Mouse (Mus musculus): ENCODE results near the gene Sptlc2. TPM values are rescaled to one million over a fixed set of nuclear protein-coding genes. Genes with fewer than 3 reads are reported as not detected.

Sptlc2 gene
- polyA plus RNA-seq, 1 experiment from 2014 or later, result 73.6 TPM

DNA sequence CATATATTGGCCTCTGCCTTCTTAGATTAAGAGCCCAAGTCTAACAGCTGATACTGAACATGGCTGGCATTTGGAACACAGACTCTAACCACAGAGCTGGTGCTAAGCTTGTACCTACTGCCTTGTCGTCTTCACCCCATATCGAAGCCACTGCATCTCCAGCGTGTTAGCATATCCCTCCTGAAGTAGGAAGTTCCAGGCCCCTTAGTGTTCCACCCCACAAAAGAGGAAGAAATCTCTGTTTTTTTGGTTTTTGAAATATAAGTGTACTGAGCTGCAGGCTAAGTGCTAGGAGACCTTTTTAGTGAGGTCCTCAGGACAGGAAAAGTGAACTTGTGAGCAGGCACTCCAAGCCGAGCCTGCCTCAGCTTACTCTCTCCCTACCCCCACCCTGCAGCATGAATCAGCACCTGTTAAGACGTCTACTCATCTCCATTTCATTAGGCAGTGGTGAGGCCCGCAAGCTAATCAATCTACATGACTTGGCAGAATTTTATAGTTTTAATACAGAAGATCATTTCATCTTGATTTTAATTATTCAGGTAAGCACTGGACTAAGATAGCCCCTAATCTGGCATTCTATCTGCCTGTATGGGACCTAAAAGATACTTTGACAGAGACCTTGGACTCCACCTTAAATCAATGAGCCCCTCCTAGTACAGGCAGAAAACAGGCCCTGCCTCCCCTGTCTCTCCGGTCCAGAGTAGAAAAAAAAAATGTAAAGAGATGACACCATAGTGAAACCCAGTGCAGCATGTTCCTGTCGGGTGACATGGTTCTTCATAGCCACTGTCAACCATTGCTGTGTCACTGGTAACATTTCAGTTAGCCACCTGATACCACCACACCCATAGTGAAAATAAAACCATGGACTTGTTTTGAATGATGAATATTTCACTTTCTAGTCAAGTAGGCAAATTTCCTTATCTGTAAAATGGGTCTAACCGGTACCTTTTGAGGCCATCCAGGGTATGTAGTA lies 113.0 kb downstream of the Sptlc2 start:
- peaks cover 61% of the 10 kb centered on the region for H3K36me3 ChIP-seq
- no peaks in the 10 kb centered on the region for H3K9me3 ChIP-seq (replicated peaks)
- 0 out of 2 replicates have a peak, but pooled peaks cover 4% of the 10 kb centered on the region for H3K4me1 ChIP-seq
- H3K4me3 ChIP-seq (replicated peaks), result no peak overlapping the region
- H3K4me2 ChIP-seq (replicated peaks), result no peak overlapping the region
- 88% methylated on average over 9 of the region's 9 CpGs for WGBS
- ATAC-seq (ENCODE audit: insufficient number of reproducible peaks, low FRiP score, low TSS enrichment, low read depth), result no peak
- no peaks in the 10 kb centered on the region for H3K27me3 ChIP-seq
- no peak overlapping the region for H3K27ac ChIP-seq (replicated peaks)
- no peak overlapping the region for H3K9ac ChIP-seq

DNA sequence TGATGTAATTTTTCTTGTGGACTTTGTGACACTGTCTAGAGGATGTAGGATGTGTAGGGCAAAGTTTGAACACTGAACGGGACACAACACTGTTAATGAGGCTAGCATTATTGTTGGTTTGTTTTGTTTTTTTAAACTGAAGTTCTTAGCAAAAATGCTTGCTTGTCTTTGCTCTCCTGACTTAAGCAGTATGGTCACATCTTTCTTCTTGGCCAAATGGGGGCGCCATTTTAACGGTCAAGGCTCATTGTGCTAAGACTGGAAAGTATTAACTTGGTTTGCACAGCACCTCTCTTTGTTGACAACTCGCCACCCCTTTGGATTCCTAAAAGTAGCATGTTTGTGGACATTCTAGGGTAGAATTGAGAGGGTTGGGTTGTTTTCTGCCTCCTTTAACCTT lies 120.5 kb downstream of the Sptlc2 start:
- WGBS, result 24% methylated on average over 4 of the region's 4 CpGs

DNA sequence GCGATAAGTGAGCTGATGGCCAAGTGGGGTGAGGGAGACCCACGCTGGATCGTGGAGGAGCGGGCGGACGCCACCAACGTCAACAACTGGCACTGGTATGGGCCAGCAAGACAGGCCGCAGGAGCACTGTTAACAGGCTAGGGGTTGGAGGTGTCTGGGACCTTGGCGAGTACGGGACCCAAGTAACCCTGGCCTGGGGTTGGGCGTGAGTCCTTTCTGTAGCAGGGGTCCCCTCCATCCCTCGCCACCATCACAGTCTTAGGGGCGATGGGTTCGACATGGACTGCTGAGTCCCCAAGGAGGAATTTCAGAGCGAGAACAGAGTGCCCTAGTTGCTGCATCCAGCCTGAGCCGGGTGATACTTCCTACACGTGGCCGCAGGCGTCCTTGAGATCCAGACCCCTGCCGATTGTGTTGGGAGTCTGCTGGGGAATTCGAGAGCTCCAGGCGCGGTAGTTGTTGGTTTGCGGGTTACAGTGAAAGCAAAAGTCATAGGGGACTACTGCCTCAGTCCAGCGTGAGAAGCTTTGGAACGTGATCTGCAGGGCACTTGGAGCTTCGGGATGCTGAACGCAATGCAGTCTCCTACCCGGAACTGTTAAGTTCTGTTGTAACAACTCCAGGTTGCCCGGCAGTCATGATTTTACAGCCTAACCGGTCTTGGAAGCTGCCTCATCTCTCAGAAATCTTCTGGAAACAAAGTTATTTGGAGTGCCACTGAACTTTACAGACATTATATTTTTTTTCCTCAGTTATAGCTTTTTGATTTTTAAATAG lies 121.1 kb downstream of the Sptlc2 start:
- no peaks in the 10 kb centered on the region for H3K9me3 ChIP-seq (replicated peaks)
- H3K27ac ChIP-seq (replicated peaks), result peak overlapping the region; percentile 91
- no peaks in the 10 kb centered on the region for H3K27me3 ChIP-seq
- H3K36me3 ChIP-seq, result peaks cover 49% of the 10 kb centered on the region
- peak overlapping the region; percentile 84 for H3K9ac ChIP-seq
- peak overlapping the region; percentile 80 for H3K4me3 ChIP-seq (replicated peaks)
- peak; percentile 63 for ATAC-seq (ENCODE audit: insufficient number of reproducible peaks, low FRiP score, low TSS enrichment, low read depth)
- H3K4me2 ChIP-seq (replicated peaks), result peak overlapping the region; percentile 82
- peaks cover 14% of the 10 kb centered on the region for H3K4me1 ChIP-seq
- under 1% methylated on average over 31 of the region's 31 CpGs for WGBS

More for the DNA sequence above, 120.5 kb downstream of the Sptlc2 start:
- H3K9me3 ChIP-seq (replicated peaks), result no peaks in the 10 kb centered on the region
- no peaks in the 10 kb centered on the region for H3K27me3 ChIP-seq
- H3K36me3 ChIP-seq, result peaks cover 51% of the 10 kb centered on the region
- ATAC-seq (ENCODE audit: insufficient number of reproducible peaks, low FRiP score, low TSS enrichment, low read depth), result no peak
- H3K9ac ChIP-seq, result 0 out of 2 replicates have a peak overlapping the region, but pooled peaks have one; percentile 23
- H3K27ac ChIP-seq (replicated peaks), result no peak overlapping the region
- H3K4me3 ChIP-seq (replicated peaks), result peak overlapping the region; percentile 80
- peak overlapping the region; percentile 82 for H3K4me2 ChIP-seq (replicated peaks)
- H3K4me1 ChIP-seq, result peaks cover 14% of the 10 kb centered on the region

- 0% methylated on average over 31 of the region's 31 CpGs for WGBS
- peak within 1 kb of the TSS; percentile 80 for H3K4me3 ChIP-seq (replicated peaks)
- H3K9ac ChIP-seq, result peak within 1 kb of the TSS; percentile 84
- peaks cover 49% of the 10 kb centered on the region for H3K36me3 ChIP-seq
- no peaks in the 10 kb centered on the region for H3K27me3 ChIP-seq
- H3K27ac ChIP-seq (replicated peaks), result peak within 1 kb of the TSS; percentile 91
- ATAC-seq (ENCODE audit: insufficient number of reproducible peaks, low FRiP score, low TSS enrichment, low read depth), result peak; percentile 97
- H3K4me1 ChIP-seq, result peaks cover 14% of the 10 kb centered on the region
- H3K4me2 ChIP-seq (replicated peaks), result peak within 1 kb of the TSS; percentile 82
- H3K9me3 ChIP-seq (replicated peaks), result no peaks in the 10 kb centered on the region
Measured at GRCm38 (mm10) chr12:87266108-87266826, 121.9 kb downstream of the Sptlc2 start, which contains the start of the genes Vipas39 and Ahsa1. Gene Vipas39, minus strand, starts transcription at chr12:87266256. Gene Ahsa1, plus strand, starts transcription at chr12:87266479.

- H3K9ac ChIP-seq, result peak overlapping the region; percentile 84
- H3K4me2 ChIP-seq (replicated peaks), result peak overlapping the region; percentile 82
- no peak for ATAC-seq (ENCODE audit: insufficient number of reproducible peaks, low FRiP score, low TSS enrichment, low read depth)
- H3K9me3 ChIP-seq (replicated peaks), result no peaks in the 10 kb centered on the region
- WGBS, result 17% methylated on average over 11 of the region's 11 CpGs
- H3K36me3 ChIP-seq, result peaks cover 49% of the 10 kb centered on the region
- H3K4me1 ChIP-seq, result peaks cover 14% of the 10 kb centered on the region
- H3K4me3 ChIP-seq (replicated peaks), result peak overlapping the region; percentile 80
- peak overlapping the region; percentile 91 for H3K27ac ChIP-seq (replicated peaks)
- no peaks in the 10 kb centered on the region for H3K27me3 ChIP-seq
Measured at GRCm38 (mm10) chr12:87265444-87265843, 122.7 kb downstream of the Sptlc2 start.

DNA sequence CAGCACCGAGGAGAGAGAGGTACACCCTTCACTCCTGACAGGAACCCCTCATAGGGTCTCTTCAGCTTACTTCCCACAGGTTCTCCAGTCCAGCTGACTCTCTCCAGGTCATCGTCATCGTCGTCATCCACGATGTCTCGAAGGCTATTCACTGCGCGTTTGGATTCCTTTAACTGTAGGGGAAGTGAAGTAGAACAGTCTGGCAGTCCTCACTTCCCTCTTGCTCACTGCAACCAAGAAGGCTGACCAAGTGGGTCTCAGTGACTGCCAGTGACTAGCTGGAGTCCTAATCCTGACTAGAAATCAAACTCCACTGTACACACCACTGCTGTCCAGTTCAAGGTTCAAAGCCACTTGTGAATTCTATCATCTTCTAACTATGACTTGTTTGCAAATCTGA lies 127.6 kb downstream of the Sptlc2 start:
- H3K4me2 ChIP-seq (replicated peaks), result no peak overlapping the region
- H3K36me3 ChIP-seq, result peaks cover 65% of the 10 kb centered on the region
- WGBS, result 95% methylated on average over 8 of the region's 8 CpGs
- no peak overlapping the region for H3K4me3 ChIP-seq (replicated peaks)
- H3K9ac ChIP-seq, result no peak overlapping the region
- no peaks in the 10 kb centered on the region for H3K9me3 ChIP-seq (replicated peaks)
- no peak overlapping the region for H3K27ac ChIP-seq (replicated peaks)
- ATAC-seq (ENCODE audit: insufficient number of reproducible peaks, low FRiP score, low TSS enrichment, low read depth), result no peak
- no peaks in the 10 kb centered on the region for H3K27me3 ChIP-seq
- H3K4me1 ChIP-seq, result peaks cover 5% of the 10 kb centered on the region; the same call in 1 of the 2 replicates

DNA sequence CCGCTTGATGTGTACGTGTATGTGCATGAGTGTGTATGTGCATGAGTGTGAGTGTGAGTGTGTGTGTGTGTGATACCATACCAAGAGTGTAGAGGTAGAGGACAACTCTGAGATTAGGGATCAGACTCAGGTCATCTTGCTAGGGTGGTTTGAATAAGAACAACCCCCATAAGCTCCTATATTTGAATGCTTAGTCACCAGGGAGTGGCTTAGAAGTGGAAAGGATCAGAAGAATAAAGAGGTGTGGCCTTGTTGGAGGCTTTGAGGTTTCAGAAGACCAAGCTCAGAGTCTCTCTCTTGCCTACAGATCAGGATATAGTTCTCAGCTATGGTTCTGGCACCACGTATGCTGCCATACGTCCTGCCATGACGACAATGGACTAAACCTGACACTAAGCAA lies 131.5 kb downstream of the Sptlc2 start:
- Histone ChIP-seq H3K27ac (replicated peaks) (no peak overlapping the region), H3K4me2 (replicated peaks) (no peak overlapping the region), H3K27me3 (no peaks in the 10 kb centered on the region), H3K4me3 (replicated peaks) (no peak overlapping the region), H3K9ac (no peak overlapping the region), H3K36me3 (peaks cover 80% of the 10 kb centered on the region), H3K9me3 (replicated peaks) (no peaks in the 10 kb centered on the region), H3K4me1 (no peaks in the 10 kb centered on the region)
- ATAC-seq (ENCODE audit: insufficient number of reproducible peaks, low FRiP score, low TSS enrichment, low read depth), result no peak
- WGBS, result 91% methylated on average over 5 of the region's 5 CpGs

Small RNA genes within 50 kb of the gene (microRNA-seq; reads per million reads assigned to microRNA genes)
- not detected for gene Gm47293 (ENCODE audit: borderline number of aligned reads)
- gene Mir3068 (ENCODE audit: borderline number of aligned reads), result 23.1 reads per million, percentile 38 among the genes with 10 or more reads in this experiment

Other genes starting within 250 kb of the Sptlc2 start
- 31.4 and 38.1 TPM in 2 replicates for gene Gstz1, start 241.2 kb downstream of the Sptlc2 start, polyA plus RNA-seq (2015; fragmentation: Nextera tagmentation; extraction: Ambion mirVana)
- gene Pomt2, start 240.4 kb downstream of the Sptlc2 start, polyA plus RNA-seq (2015; fragmentation: Nextera tagmentation; extraction: Ambion mirVana), result 14.5 and 15.5 TPM in 2 replicates
- 0.95 and 1.8 TPM in 2 replicates for gene Samd15, start 188.6 kb downstream of the Sptlc2 start, polyA plus RNA-seq (2015; fragmentation: Nextera tagmentation; extraction: Ambion mirVana)
- gene Tmed8, start 187.9 kb downstream of the Sptlc2 start, polyA plus RNA-seq (2015; fragmentation: Nextera tagmentation; extraction: Ambion mirVana), result 2.2 and 2.4 TPM in 2 replicates
- gene Noxred1, start 149.6 kb downstream of the Sptlc2 start, polyA plus RNA-seq (2015; fragmentation: Nextera tagmentation; extraction: Ambion mirVana), result 0.49 and 0.74 TPM in 2 replicates
- 41.1 and 44.2 TPM in 2 replicates for gene Vipas39, start 122.1 kb downstream of the Sptlc2 start, polyA plus RNA-seq (2015; fragmentation: Nextera tagmentation; extraction: Ambion mirVana)
- gene Ahsa1, start 121.9 kb downstream of the Sptlc2 start, polyA plus RNA-seq (2015; fragmentation: Nextera tagmentation; extraction: Ambion mirVana), result 220 and 223 TPM in 2 replicates
- 1.5 TPM in 2 replicates for gene Ism2, start 88.7 kb downstream of the Sptlc2 start, polyA plus RNA-seq (2015; fragmentation: Nextera tagmentation; extraction: Ambion mirVana)
- 276 and 281 TPM in 2 replicates for gene Slirp, start 55.5 kb upstream of the Sptlc2 start, polyA plus RNA-seq (2015; fragmentation: Nextera tagmentation; extraction: Ambion mirVana)
- 60.7 and 61.0 TPM in 2 replicates for gene Alkbh1, start 55.7 kb upstream of the Sptlc2 start, polyA plus RNA-seq (2015; fragmentation: Nextera tagmentation; extraction: Ambion mirVana)
- gene Snw1, start 83.9 kb upstream of the Sptlc2 start, polyA plus RNA-seq (2015; fragmentation: Nextera tagmentation; extraction: Ambion mirVana), result 113 and 121 TPM in 2 replicates
- gene Gm5788, start 106.4 kb upstream of the Sptlc2 start, polyA plus RNA-seq (2015; fragmentation: Nextera tagmentation; extraction: Ambion mirVana), result not detected in 2 replicates
- not detected in 2 replicates for gene Gm8300, start 126.0 kb upstream of the Sptlc2 start, polyA plus RNA-seq (2015; fragmentation: Nextera tagmentation; extraction: Ambion mirVana)
- gene Oog1, start 214.3 kb upstream of the Sptlc2 start, polyA plus RNA-seq (2015; fragmentation: Nextera tagmentation; extraction: Ambion mirVana), result not detected in 2 replicates
- gene Gm4027, start 230.5 kb upstream of the Sptlc2 start, polyA plus RNA-seq (2015; fragmentation: Nextera tagmentation; extraction: Ambion mirVana), result not detected in 2 replicates